Mouse (Mus musculus) thymus, postnatal 0 days (tissue): ENCODE data around the gene Man2a1. TPM values are rescaled to one million over a fixed set of nuclear protein-coding genes. Genes with fewer than 3 reads are reported as not detected.
"Not testable (repeated sequence)": the region's sequence is repeated elsewhere in the genome, so short reads cannot be mapped to it uniquely, and the experiment has no call there.

Source experiments
- DNase-seq: peaks from one replicate; pipeline ENCODE4 v3.0.0-alpha.2; 2015; ENCODE audit warnings: low spot score
- polyA plus RNA-seq: library from polyadenylated mRNA; unstranded; fragments of >200 nt; fragmentation: Nextera tagmentation; extraction: Ambion mirVana; gene quantifications from 2 replicates; pipeline ENCODE4 v1.2.1, GENCODE M21; 2015

Man2a1 gene
- polyA plus RNA-seq, 1 experiment from 2014 or later: 13.9 TPM

- peak; percentile 63 for DNase-seq
These were observed 153.8 kb downstream of the Man2a1 start for GRCm38 (mm10) chr17:64754142-64754863.

- DNase-seq: peak; percentile 48
These were observed 154.7 kb downstream of the Man2a1 start for GRCm38 (mm10) chr17:64755191-64755590.

- DNase-seq: not testable (repeated sequence)
These were observed 162.1 kb downstream of the Man2a1 start for GRCm38 (mm10) chr17:64762651-64763050.

GRCm38 (mm10) chr17:64763491-64763890 lies 163.0 kb downstream of the Man2a1 start:
- no peak for DNase-seq

- no peak for DNase-seq
These were observed 163.9 kb downstream of the Man2a1 start for GRCm38 (mm10) chr17:64764175-64765122.

- DNase-seq: no peak
These were observed 164.8 kb downstream of the Man2a1 start for GRCm38 (mm10) chr17:64765286-64765685.

- no peak for DNase-seq
These were observed 166.0 kb downstream of the Man2a1 start for GRCm38 (mm10) chr17:64766507-64766906.

GRCm38 (mm10) chr17:64770277-64770676 lies 169.7 kb downstream of the Man2a1 start:
- no peak for DNase-seq

GRCm38 (mm10) chr17:64772611-64773010 lies 172.1 kb downstream of the Man2a1 start:
- no peak for DNase-seq

- DNase-seq: no peak
These were observed 173.7 kb downstream of the Man2a1 start for GRCm38 (mm10) chr17:64774218-64774617.

- no peak for DNase-seq
These were observed 177.8 kb downstream of the Man2a1 start for GRCm38 (mm10) chr17:64778300-64778699.

- DNase-seq: no peak
These were observed 178.2 kb downstream of the Man2a1 start for GRCm38 (mm10) chr17:64778756-64779155.

GRCm38 (mm10) chr17:64780753-64781490 lies 180.4 kb downstream of the Man2a1 start:
- DNase-seq: peak; percentile 16

- DNase-seq: no peak
These were observed 181.8 kb downstream of the Man2a1 start for GRCm38 (mm10) chr17:64782307-64782706.

- DNase-seq: no peak
These were observed 185.4 kb downstream of the Man2a1 start for GRCm38 (mm10) chr17:64785961-64786360.

- DNase-seq: no peak
These were observed 187.8 kb downstream of the Man2a1 start for GRCm38 (mm10) chr17:64788301-64788700.

- no peak for DNase-seq
These were observed 188.6 kb downstream of the Man2a1 start for GRCm38 (mm10) chr17:64789175-64789574.

GRCm38 (mm10) chr17:64792076-64792475 lies 191.5 kb downstream of the Man2a1 start:
- DNase-seq: no peak

- DNase-seq: no peak
These were observed 192.1 kb downstream of the Man2a1 start for GRCm38 (mm10) chr17:64792623-64793022.

GRCm38 (mm10) chr17:64802168-64802955 lies 201.8 kb downstream of the Man2a1 start:
- DNase-seq: no peak

- no peak for DNase-seq
These were observed 202.4 kb downstream of the Man2a1 start for GRCm38 (mm10) chr17:64802956-64803275.
